Mouse (Mus musculus) embryonic facial prominence, embryonic 15.5 days (tissue): ENCODE measurements around the gene Rad21l. TPM values are rescaled to one million over a fixed set of nuclear protein-coding genes. Genes with fewer than 3 reads are reported as not detected.
"Not testable (repeated sequence)": the region's sequence is repeated elsewhere in the genome, so short reads cannot be mapped to it uniquely, and the experiment has no call there.

ENCODE experiments used
- ATAC-seq: fragments of 200-750 bp; cut with Nextera tagmentation; 2 replicates; pipeline ENCODE4 v1.8.0; 2017; ENCODE audit warnings: low read depth, moderate TSS enrichment; ENCODE audit not compliant: insufficient number of reproducible peaks, low FRiP score, low TSS enrichment
- H3K27ac ChIP-seq: fragments of 300-500 bp; sonication (generic); replicated peaks from 2 replicates; pipeline ENCODE4 v1.5.1; 2015; ENCODE audit warnings: mild to moderate bottlenecking, inconsistent platforms
- H3K27me3 ChIP-seq: fragments of 300-500 bp; sonication (generic); 2 replicates; pipeline ENCODE4 v1.6.1; 2015; ENCODE audit warnings: inconsistent platforms
- H3K36me3 ChIP-seq: fragments of 300-500 bp; sonication (generic); 2 replicates; pipeline ENCODE4 v1.6.1; 2015; ENCODE audit warnings: mild to moderate bottlenecking, inconsistent platforms
- H3K4me1 ChIP-seq: fragments of 300-500 bp; sonication (generic); 2 replicates; pipeline ENCODE4 v1.6.1; 2015; ENCODE audit warnings: inconsistent platforms
- H3K4me2 ChIP-seq: fragments of 300-500 bp; sonication (generic); replicated peaks from 2 replicates; pipeline ENCODE4 v1.6.1; 2015; ENCODE audit warnings: mild to moderate bottlenecking, inconsistent platforms
- H3K4me3 ChIP-seq: fragments of 300-500 bp; sonication (generic); replicated peaks from 2 replicates; pipeline ENCODE4 v1.5.1; 2015; ENCODE audit warnings: mild to moderate bottlenecking, inconsistent platforms
- H3K9ac ChIP-seq: fragments of 300-500 bp; sonication (generic); 2 replicates; pipeline ENCODE4 v1.6.1; 2015; ENCODE audit warnings: inconsistent platforms
- H3K9me3 ChIP-seq: fragments of 300-500 bp; sonication (generic); replicated peaks from 2 replicates; pipeline ENCODE4 v1.6.1; 2016; ENCODE audit warnings: inconsistent platforms
- WGBS: fragments of 180-500 bp; shearing (Covaris S2); methylation state at CpG from one replicate; pipeline ENCODE4 v1.1.7; 2015; 5-methylcytosine and 5-hydroxymethylcytosine counted together
- polyA plus RNA-seq: library from polyadenylated mRNA; unstranded; fragments of >200 nt; fragmentation: Nextera tagmentation; extraction: Ambion mirVana; gene quantifications from 2 replicates; pipeline ENCODE4 v1.2.1, GENCODE M21; 2015

Gene Rad21l
- polyA plus RNA-seq, 1 experiment from 2014 or later: not detected

DNA sequence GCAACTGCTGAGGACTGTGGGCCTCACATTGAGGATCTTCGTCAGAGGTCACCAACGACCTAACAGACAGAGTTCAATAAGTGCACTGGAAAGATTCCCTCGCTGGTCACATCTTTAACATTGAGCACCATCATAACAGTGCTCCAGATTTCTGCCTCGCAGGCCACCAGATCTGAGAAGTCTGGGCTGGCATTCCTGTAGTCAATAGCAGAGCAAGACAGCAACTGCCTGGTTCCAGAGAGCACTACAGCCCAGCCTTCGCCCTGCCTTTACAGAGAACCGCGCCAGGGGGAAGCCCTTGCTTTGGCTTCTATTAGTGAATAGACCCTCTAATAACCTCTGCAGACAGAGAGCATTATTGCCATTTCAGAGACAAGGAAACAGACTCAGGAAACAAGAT lies 42.0 kb downstream of the Rad21l start:
- H3K4me3 ChIP-seq: no peak overlapping the region
- WGBS: 84% methylated on average over 7 of the region's 7 CpGs

DNA sequence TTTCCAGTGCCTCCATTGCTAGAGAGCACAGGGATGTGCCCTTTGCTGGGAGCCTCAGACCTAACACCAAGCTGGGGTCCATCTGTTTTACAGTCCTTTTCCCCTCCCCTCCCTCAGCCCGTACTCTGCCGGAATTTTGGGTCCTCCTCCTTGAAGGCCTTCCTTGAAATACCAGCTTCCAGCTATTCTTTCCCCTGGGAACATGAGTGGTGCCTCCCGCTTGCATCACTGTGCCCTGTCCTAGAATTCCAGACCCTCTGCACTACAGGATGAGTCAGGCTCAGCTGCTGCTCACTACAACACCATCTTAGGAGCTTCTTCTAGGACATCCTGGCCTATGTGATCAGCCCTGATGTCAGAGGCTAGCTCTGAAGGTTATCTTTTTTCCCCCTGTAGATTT lies 44.6 kb downstream of the Rad21l start:
- H3K27ac ChIP-seq: no peak overlapping the region
- WGBS: 43% methylated on average over 3 of the region's 3 CpGs
- H3K4me2 ChIP-seq: no peak overlapping the region
- no peaks in the 10 kb centered on the region for H3K27me3 ChIP-seq
- H3K4me1 ChIP-seq: no peaks in the 10 kb centered on the region
- H3K9me3 ChIP-seq: no peaks in the 10 kb centered on the region
- no peak for ATAC-seq
- H3K36me3 ChIP-seq: no peaks in the 10 kb centered on the region
- H3K9ac ChIP-seq: no peak overlapping the region
- no peak overlapping the region for H3K4me3 ChIP-seq

More for the DNA sequence above, 42.0 kb downstream of the Rad21l start:
- H3K27me3 ChIP-seq: peaks cover 9% of the 10 kb centered on the region
- H3K4me2 ChIP-seq: no peak overlapping the region
- H3K4me1 ChIP-seq: no peaks in the 10 kb centered on the region
- H3K36me3 ChIP-seq: no peaks in the 10 kb centered on the region
- no peaks in the 10 kb centered on the region for H3K9me3 ChIP-seq
- H3K9ac ChIP-seq: no peak overlapping the region
- H3K27ac ChIP-seq: no peak overlapping the region
- no peak for ATAC-seq

DNA sequence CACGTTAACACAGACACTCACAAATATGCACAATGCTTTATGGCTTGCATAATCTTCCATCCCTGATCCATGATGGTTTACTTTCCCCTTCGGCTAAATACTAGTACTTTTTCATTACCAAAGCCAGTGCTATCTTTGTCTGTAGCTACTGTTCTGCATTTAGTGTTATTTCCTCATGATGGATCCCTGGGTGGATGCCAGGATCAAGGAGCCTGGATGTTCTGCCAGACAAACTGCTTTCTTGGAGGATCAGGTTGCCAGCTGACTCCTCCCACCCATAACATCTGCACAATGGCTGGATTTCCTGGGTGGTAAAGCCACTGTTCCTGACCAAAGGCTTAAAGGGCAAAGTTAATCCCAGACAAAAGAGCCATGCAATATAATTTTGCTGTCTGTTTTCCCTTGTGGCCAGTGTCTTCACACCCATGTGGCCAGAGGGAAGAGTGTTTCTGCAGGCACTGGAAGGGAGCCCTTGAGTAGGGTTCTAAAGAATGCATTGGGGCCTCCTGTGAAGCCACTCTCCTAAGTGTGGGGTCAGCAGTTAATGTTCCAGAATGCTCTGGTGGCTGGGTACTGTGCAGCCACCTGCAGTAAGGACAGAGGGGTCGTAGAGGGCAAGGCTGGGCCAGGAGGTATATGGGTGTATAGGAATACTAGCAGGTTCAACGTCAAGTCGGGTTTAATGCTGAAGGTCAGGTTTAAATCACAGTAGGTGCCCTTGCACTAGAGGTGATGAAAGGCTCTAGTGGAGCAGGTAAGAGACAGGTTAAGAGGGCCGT lies 51.6 kb downstream of the Rad21l start:
- Histone ChIP-seq H3K4me2 (no peak overlapping the region), H3K9me3 (no peaks in the 10 kb centered on the region), H3K4me3 (no peak overlapping the region), H3K27me3 (no peaks in the 10 kb centered on the region), H3K4me1 (peaks cover 4% of the 10 kb centered on the region; the same call in 1 of the 2 replicates), H3K9ac (no peak overlapping the region), H3K27ac (no peak overlapping the region), H3K36me3 (no peaks in the 10 kb centered on the region)
- no peak for ATAC-seq
- WGBS: 67% methylated on average over 6 of the region's 6 CpGs

DNA sequence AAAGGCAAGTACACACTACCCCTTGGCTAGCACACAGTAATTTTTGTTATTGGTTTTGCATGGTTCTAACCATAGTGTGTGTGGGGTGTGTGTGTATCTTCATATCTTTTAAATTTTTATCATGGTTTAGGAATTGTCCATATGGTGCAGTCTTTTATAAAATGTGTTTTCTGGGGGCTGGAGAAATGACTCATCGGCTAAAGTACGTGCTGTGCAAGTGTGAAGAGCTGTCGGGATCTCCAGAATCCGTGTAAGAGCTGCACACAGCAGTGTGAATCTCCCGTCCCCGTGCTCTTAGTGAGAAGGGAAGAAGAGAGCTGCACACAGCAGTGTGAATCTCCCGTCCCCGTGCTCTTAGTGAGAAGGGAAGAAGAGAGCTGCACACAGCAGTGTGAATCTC lies 52.6 kb downstream of the Rad21l start:
- H3K27me3 ChIP-seq, H3K27ac ChIP-seq, H3K4me1 ChIP-seq, ATAC-seq, H3K4me2 ChIP-seq, H3K4me3 ChIP-seq, H3K36me3 ChIP-seq, H3K9ac ChIP-seq, H3K9me3 ChIP-seq: not testable (repeated sequence)
- WGBS: 70% methylated on average over 8 of the region's 8 CpGs

DNA sequence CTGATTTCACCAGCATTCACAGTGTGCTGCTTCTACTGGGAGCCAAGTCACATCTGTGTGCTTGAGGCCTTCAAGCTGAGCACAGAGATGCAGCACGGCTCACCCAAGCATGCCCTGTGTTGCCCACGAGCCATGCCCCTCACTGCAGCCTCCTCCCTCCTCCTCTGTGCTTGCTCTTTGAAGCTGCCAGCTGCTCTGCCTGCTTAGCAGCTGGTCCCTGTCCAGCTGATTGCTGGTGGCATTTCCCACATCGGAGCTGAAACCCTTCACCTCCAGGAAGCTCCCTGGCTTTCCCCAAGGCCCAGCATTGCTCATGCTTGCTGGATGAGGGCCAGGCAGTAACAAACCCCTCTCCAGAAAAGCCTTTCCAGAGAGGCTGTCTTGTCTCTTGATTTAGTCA lies 58.4 kb downstream of the Rad21l start:
- Histone ChIP-seq H3K27ac (no peak overlapping the region), H3K4me1 (peaks cover 6% of the 10 kb centered on the region), H3K4me2 (no peak overlapping the region), H3K4me3 (no peak overlapping the region), H3K36me3 (no peaks in the 10 kb centered on the region), H3K9me3 (no peaks in the 10 kb centered on the region), H3K27me3 (no peaks in the 10 kb centered on the region), H3K9ac (no peak overlapping the region; the same call in 1 of the 2 replicates)
- 19% methylated on average over 3 of the region's 3 CpGs for WGBS
- no peak for ATAC-seq

DNA sequence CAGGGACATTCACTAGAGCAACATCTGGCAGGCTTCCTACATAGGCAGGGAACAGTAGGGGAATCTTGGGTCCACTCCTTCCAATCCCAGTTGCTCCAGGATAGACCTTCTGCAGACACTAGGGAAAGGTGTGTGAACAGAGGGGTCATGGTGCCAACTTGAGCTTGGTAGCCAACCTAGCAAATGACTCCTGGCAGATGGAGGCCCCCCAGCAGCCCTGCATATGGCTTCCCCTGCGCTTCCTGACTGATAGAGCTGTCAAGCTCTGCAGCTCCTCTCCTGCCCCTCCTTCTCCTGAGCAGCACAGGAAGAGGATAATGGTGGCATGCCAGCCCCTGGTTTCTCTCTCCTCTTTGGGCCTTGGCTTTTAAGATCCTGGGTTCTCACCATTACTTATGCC lies 59.9 kb downstream of the Rad21l start:
- no peaks in the 10 kb centered on the region for H3K36me3 ChIP-seq
- peaks cover 6% of the 10 kb centered on the region for H3K4me1 ChIP-seq
- no peak overlapping the region for H3K4me2 ChIP-seq
- H3K27ac ChIP-seq: no peak overlapping the region
- 93% methylated on average over 1 of the region's 1 CpGs for WGBS
- no peaks in the 10 kb centered on the region for H3K27me3 ChIP-seq
- H3K9ac ChIP-seq: no peak overlapping the region
- ATAC-seq: no peak
- H3K9me3 ChIP-seq: no peaks in the 10 kb centered on the region
- no peak overlapping the region for H3K4me3 ChIP-seq

DNA sequence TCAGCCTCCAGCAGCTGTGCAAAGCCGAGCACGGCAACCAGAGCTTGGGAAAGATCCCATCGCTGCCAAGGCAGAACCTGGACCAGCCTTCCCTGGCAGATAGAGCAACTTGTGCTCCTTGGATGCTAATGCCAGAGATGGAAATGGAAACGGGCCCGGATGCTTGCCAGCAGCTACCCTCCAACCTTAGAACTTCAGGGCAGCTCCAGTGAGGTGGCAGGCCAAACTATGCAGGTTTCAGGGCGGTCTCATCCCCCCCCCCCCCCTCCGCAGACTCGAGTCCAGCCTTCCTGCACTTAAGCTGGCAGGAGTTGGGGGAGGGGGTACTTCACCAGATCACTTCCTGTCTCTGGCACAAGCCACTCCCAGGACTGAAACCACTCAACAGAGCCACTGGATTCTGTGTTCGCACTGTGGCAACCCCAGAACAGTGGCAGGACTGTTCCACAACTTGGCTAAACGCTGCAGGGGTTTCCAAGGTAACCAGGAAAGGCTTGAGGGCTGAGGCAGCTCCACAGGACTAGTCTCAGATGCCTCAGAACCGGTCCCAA lies 62.8 kb downstream of the Rad21l start:
- 29% methylated on average over 11 of the region's 11 CpGs for WGBS
- no peaks in the 10 kb centered on the region for H3K27me3 ChIP-seq
- H3K36me3 ChIP-seq: no peaks in the 10 kb centered on the region
- peak; percentile 50 for ATAC-seq
- H3K9me3 ChIP-seq: no peaks in the 10 kb centered on the region
- no peak overlapping the region for H3K27ac ChIP-seq
- H3K4me3 ChIP-seq: no peak overlapping the region
- H3K4me2 ChIP-seq: 0 out of 2 replicates have a peak overlapping the region, but pooled peaks have one; percentile 17
- peaks cover 6% of the 10 kb centered on the region for H3K4me1 ChIP-seq
- H3K9ac ChIP-seq: no peak overlapping the region

DNA sequence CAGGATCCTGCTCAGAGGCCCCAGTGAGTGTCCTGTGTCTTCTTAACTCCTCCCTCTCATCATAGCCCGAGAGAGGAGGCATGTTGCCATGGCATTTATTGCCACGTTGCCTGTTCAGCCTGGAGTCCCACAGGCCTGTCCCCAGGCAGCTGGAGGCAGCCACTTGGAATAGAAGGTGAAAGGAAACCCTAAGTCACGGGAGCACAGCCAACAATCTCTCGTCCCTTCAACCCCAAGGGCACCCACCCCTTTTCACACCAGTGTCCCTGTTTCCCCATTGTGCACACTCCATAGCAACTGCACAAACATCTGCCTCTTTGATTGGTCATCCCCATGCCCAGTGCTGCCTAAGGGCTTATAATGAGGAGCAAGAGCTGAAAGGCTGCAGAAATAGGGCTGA lies 64.7 kb downstream of the Rad21l start:
- no peak overlapping the region for H3K27ac ChIP-seq

DNA sequence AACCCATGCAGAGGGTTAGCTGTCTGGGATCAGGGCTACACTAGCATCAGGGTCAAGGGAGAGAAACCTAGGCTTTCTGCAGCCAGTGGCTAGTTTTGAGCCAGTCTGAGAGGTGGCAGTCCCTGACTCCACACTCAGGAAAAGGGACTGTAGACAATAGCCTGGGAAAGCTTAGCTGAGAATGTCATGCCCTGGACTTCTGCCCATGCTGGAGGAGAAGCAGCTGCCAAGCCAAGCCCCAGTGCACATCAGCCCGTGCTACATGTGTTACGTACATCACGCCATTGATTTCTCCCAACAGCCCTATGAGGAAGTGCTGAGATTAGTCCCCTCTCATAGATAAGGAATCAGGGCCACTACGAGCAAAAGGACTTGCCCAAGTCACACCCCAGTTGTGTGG lies 66.2 kb downstream of the Rad21l start:
- no peak overlapping the region for H3K4me3 ChIP-seq
- no peak for ATAC-seq
- H3K9me3 ChIP-seq: no peaks in the 10 kb centered on the region
- no peaks in the 10 kb centered on the region for H3K36me3 ChIP-seq
- WGBS: 71% methylated on average over 4 of the region's 4 CpGs
- no peak overlapping the region for H3K9ac ChIP-seq
- H3K27ac ChIP-seq: no peak overlapping the region
- no peaks in the 10 kb centered on the region for H3K27me3 ChIP-seq
- H3K4me2 ChIP-seq: no peak overlapping the region
- H3K4me1 ChIP-seq: peaks cover 6% of the 10 kb centered on the region

More for the DNA sequence above, 64.7 kb downstream of the Rad21l start:
- Histone ChIP-seq H3K4me1 (peaks cover 6% of the 10 kb centered on the region), H3K4me3 (no peak overlapping the region), H3K27me3 (no peaks in the 10 kb centered on the region), H3K9ac (no peak overlapping the region), H3K36me3 (no peaks in the 10 kb centered on the region), H3K9me3 (no peaks in the 10 kb centered on the region), H3K4me2 (no peak overlapping the region)
- WGBS: 25% methylated on average over 4 of the region's 4 CpGs
- ATAC-seq: 0 out of 2 replicates have a peak, but pooled peaks have one; percentile 29

DNA sequence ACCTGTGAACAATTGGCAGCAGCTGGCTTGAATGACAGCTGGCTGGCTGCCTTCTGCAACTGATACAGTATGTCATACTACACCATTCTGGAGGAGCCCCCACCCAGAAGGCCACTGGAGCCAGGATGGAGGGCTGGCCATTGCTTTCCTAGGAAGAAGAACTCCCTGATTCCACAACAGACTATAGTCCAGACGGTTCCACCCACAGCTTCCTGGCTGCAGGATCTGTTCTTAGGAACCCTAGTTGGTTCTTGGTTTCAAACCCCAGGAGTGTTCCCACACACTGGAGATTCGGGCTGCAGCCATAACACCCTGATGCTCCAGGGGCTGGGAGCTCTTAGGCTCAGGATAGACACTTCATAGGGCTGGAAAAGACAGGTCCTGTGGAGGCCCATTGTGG lies 70.3 kb downstream of the Rad21l start:
- Histone ChIP-seq H3K4me3 (no peak overlapping the region), H3K4me1 (no peaks in the 10 kb centered on the region), H3K9me3 (no peaks in the 10 kb centered on the region), H3K36me3 (no peaks in the 10 kb centered on the region), H3K9ac (no peak overlapping the region), H3K27ac (no peak overlapping the region), H3K4me2 (no peak overlapping the region), H3K27me3 (no peaks in the 10 kb centered on the region)
- WGBS: 55% methylated on average over 2 of the region's 2 CpGs
- no peak for ATAC-seq
